Mouse (Mus musculus): ENCODE results near the gene Tmpo.
A peak's percentile ranks its signal among the peaks of the same experiment; 100 is the strongest.

Gene Tmpo

GRCm38 (mm10) chr10:91180761-91181460, at the start of gene Tmpo:
Gene Tmpo, minus strand, starts transcription at chr10:91181315.
- no peak for DNase-seq

- no peak for DNase-seq
Measured at GRCm38 (mm10) chr10:91230400-91230799, 49.3 kb upstream of the Tmpo start.

GRCm38 (mm10) chr10:91229518-91229961, 48.4 kb upstream of the Tmpo start:
- DNase-seq, result peak; percentile 10

GRCm38 (mm10) chr10:91228924-91229517, 47.9 kb upstream of the Tmpo start:
- no peak for DNase-seq

- no peak for DNase-seq
Measured at GRCm38 (mm10) chr10:91227034-91227433, 45.9 kb upstream of the Tmpo start.

GRCm38 (mm10) chr10:91222398-91223236, 41.5 kb upstream of the Tmpo start:
- DNase-seq, result no peak

GRCm38 (mm10) chr10:91208899-91209667, 28.0 kb upstream of the Tmpo start:
- DNase-seq, result no peak

GRCm38 (mm10) chr10:91208461-91208860, 27.3 kb upstream of the Tmpo start:
- no peak for DNase-seq

GRCm38 (mm10) chr10:91207275-91207674, 26.2 kb upstream of the Tmpo start:
- DNase-seq, result no peak

GRCm38 (mm10) chr10:91205632-91206031, 24.5 kb upstream of the Tmpo start:
- DNase-seq, result no peak

- no peak for DNase-seq
Measured at GRCm38 (mm10) chr10:91200581-91200980, 19.5 kb upstream of the Tmpo start.

- no peak for DNase-seq
Measured at GRCm38 (mm10) chr10:91199238-91199780, 18.2 kb upstream of the Tmpo start.

GRCm38 (mm10) chr10:91197704-91198103, 16.6 kb upstream of the Tmpo start:
- DNase-seq, result no peak

- no peak for DNase-seq
Measured at GRCm38 (mm10) chr10:91196778-91197177, 15.7 kb upstream of the Tmpo start.

- DNase-seq, result no peak
Measured at GRCm38 (mm10) chr10:91195680-91196079, 14.6 kb upstream of the Tmpo start.

GRCm38 (mm10) chr10:91195091-91195490, 14.0 kb upstream of the Tmpo start:
- no peak for DNase-seq

GRCm38 (mm10) chr10:91191851-91192250, 10.7 kb upstream of the Tmpo start:
- DNase-seq, result no peak

GRCm38 (mm10) chr10:91189476-91189875, 8.4 kb upstream of the Tmpo start:
- no peak for DNase-seq

GRCm38 (mm10) chr10:91188684-91189287, 7.7 kb upstream of the Tmpo start:
- no peak for DNase-seq

- DNase-seq, result peak; percentile 88
Measured at GRCm38 (mm10) chr10:91187872-91188271, 6.8 kb upstream of the Tmpo start.

GRCm38 (mm10) chr10:91187349-91187748, 6.2 kb upstream of the Tmpo start:
- no peak for DNase-seq

GRCm38 (mm10) chr10:91185721-91186120, 4.6 kb upstream of the Tmpo start:
- no peak for DNase-seq

All from cerebellum, adult 9-11 months (tissue).